In genomic region chr1:54913063-54913335, GRCm38 (mm10) we compare ENCODE assay signal across 12 mouse cellular contexts. TPM values are rescaled to one million over a fixed set of nuclear protein-coding genes. Genes with fewer than 3 reads are reported as not detected.
DNase-seq lines count a peak whose midpoint lies in the region; ATAC-seq and TF ChIP-seq lines count a peak whose summit lies in the region.
"Had no signal": no experiment of that assay in that cellular context is flagged by ENCODE, and none has a peak within 500 bp of the region (broad histone marks: within the 10 kb centered on the region; RNA-seq: fewer than 3 reads in every experiment).

No protein-coding gene starts in this region.

- ATAC-seq in heart, embryonic 16.5 days (replicated peaks; ENCODE audit: extremely low read depth, insufficient read depth, low FRiP score), result 0 out of 2 replicates have a peak, but pooled peaks have one; percentile 5
- ATAC-seq in liver, embryonic 14.5 days (ENCODE audit: insufficient read depth), result no peak
- no peak for ATAC-seq in liver, embryonic 12.5 days
- ATAC-seq in embryonic facial prominence, embryonic 12.5 days (ENCODE audit: insufficient number of reproducible peaks, insufficient read depth, low FRiP score, low TSS enrichment), result no peak
- ATAC-seq: forebrain, embryonic 13.5 days had no signal

- H3K4me3 ChIP-seq in heart, embryonic 16.5 days (ENCODE audit: low read length), result no peak overlapping the region
- H3K4me3 ChIP-seq in liver, embryonic 14.5 days (ENCODE audit: insufficient read depth in 1 of 2, low read depth in 2 of 2, low read length in 2 of 2), result no peak overlapping the region
- no peak overlapping the region for H3K4me3 ChIP-seq in liver, embryonic 12.5 days
- H3K4me3 ChIP-seq in CH12.LX (replicated peaks in 1 of 3; ENCODE audit: low read depth in 2 of 3, low read length in 2 of 3, poor library complexity in 1 of 3), result peak overlapping the region in 1 of 3 experiments; percentile 8
- no peak overlapping the region for H3K4me3 ChIP-seq in embryonic facial prominence, embryonic 12.5 days
- H3K4me3 ChIP-seq: forebrain, embryonic 13.5 days; neural tube, embryonic 15.5 days had no signal

- H3K9ac ChIP-seq in heart, embryonic 16.5 days (ENCODE audit: low read length), result no peak overlapping the region
- no peak overlapping the region for H3K9ac ChIP-seq in liver, embryonic 14.5 days (replicated peaks)
- H3K9ac ChIP-seq in liver, embryonic 12.5 days, result no peak overlapping the region
- peak overlapping the region; percentile 8; the same call in 1 of the 2 replicates for H3K9ac ChIP-seq in CH12.LX (ENCODE audit: insufficient read depth, low read depth)
- H3K9ac ChIP-seq in embryonic facial prominence, embryonic 12.5 days, result no peak overlapping the region
- H3K9ac ChIP-seq: forebrain, embryonic 13.5 days; neural tube, embryonic 15.5 days had no signal

- peaks cover 26% of the 10 kb centered on the region for H3K4me1 ChIP-seq in heart, embryonic 16.5 days (ENCODE audit: control insufficient read depth, insufficient read depth, low read length)
- peaks cover 0 to 13% of the 10 kb centered on the region in 2 experiments; a peak in 2 of 4 replicates for H3K4me1 ChIP-seq in liver, embryonic 14.5 days (replicated peaks; ENCODE audit: control insufficient read depth in 2 of 2, insufficient read depth in 2 of 2, low read length in 1 of 2)
- H3K4me1 ChIP-seq in liver, embryonic 12.5 days, result peaks cover 41% of the 10 kb centered on the region
- H3K4me1 ChIP-seq in CH12.LX (ENCODE audit: control insufficient read depth in 1 of 2, insufficient read depth in 2 of 2), result peaks cover 26 to 88% of the 10 kb centered on the region in 2 experiments
- H3K4me1 ChIP-seq in embryonic facial prominence, embryonic 12.5 days, result peaks cover 67% of the 10 kb centered on the region

- no peak for TF ChIP-seq EP300 in liver, embryonic 14.5 days (IDR thresholded peaks at IDR 0.05; ENCODE audit: low read depth)
- TF ChIP-seq EP300 in CH12.LX (IDR thresholded peaks at IDR 0.05; ENCODE audit: low read length), result no peak

- dilution Hi-C loops in CH12.LX (cut with MboI; ENCODE audit: extremely low pct_ligation_motif_present, extremely low pct_unique_long_range_greater_than_20kb, low sequenced_read_pairs), result no loop called here

- H3K9me3 ChIP-seq in heart, embryonic 16.5 days (replicated peaks; ENCODE audit: control insufficient read depth, low read length), result no peaks in the 10 kb centered on the region
- H3K9me3 ChIP-seq in liver, embryonic 14.5 days (ENCODE audit: control insufficient read depth, low read length), result no peaks in the 10 kb centered on the region
- no peaks in the 10 kb centered on the region for H3K9me3 ChIP-seq in liver, embryonic 12.5 days (replicated peaks)
- H3K9me3 ChIP-seq in CH12.LX (replicated peaks; ENCODE audit: low read length), result no peaks in the 10 kb centered on the region
- no peaks in the 10 kb centered on the region for H3K9me3 ChIP-seq in embryonic facial prominence, embryonic 12.5 days
- H3K9me3 ChIP-seq: forebrain, embryonic 13.5 days; neural tube, embryonic 15.5 days had no signal

- TF ChIP-seq POLR2A in CH12.LX (IDR thresholded peaks at IDR 0.05; ENCODE audit: low read depth, low read length), result no peak

- in situ Hi-C loops in CH12.LX (cut with MboI; ENCODE audit: low pct_ligation_motif_present, low pct_unique_long_range_greater_than_20kb, low sequenced_read_pairs), result no loop called here

- peak; percentile 23; the same call in 1 of the 2 replicates for TF ChIP-seq CTCF in liver, embryonic 14.5 days (IDR thresholded peaks at IDR 0.05; ENCODE audit: low read depth)
- TF ChIP-seq CTCF in CH12.LX (conservative IDR thresholded peaks at IDR 0.05 in 1 of 2, IDR thresholded peaks at IDR 0.05 in 1 of 2; ENCODE audit: low read depth in 2 of 2, low read length in 2 of 2), result peak in 1 of 2 experiments; percentile 49; a peak in 2 of 4 replicates

- no peaks in the 10 kb centered on the region for H3K36me3 ChIP-seq in heart, embryonic 16.5 days (ENCODE audit: control insufficient read depth, insufficient read depth)
- H3K36me3 ChIP-seq in liver, embryonic 14.5 days (replicated peaks; ENCODE audit: control insufficient read depth, insufficient read depth, low read depth), result no peaks in the 10 kb centered on the region
- H3K36me3 ChIP-seq in liver, embryonic 12.5 days, result no peaks in the 10 kb centered on the region
- no peaks in the 10 kb centered on the region for H3K36me3 ChIP-seq in CH12.LX (replicated peaks in 1 of 2; ENCODE audit: control insufficient read depth in 1 of 2, insufficient read depth in 1 of 2, low read length in 1 of 2)
- no peaks in the 10 kb centered on the region for H3K36me3 ChIP-seq in embryonic facial prominence, embryonic 12.5 days
- H3K36me3 ChIP-seq: neural tube, embryonic 15.5 days had no signal

- no peak overlapping the region for H3K27ac ChIP-seq in heart, embryonic 16.5 days (ENCODE audit: low read length)
- no peak overlapping the region for H3K27ac ChIP-seq in liver, embryonic 14.5 days
- H3K27ac ChIP-seq in liver, embryonic 12.5 days, result no peak overlapping the region
- H3K27ac ChIP-seq in CH12.LX (ENCODE audit: insufficient read depth, low read depth), result peak overlapping the region; percentile 90
- peak overlapping the region; percentile 80; the same call in 1 of the 2 replicates for H3K27ac ChIP-seq in embryonic facial prominence, embryonic 12.5 days
- H3K27ac ChIP-seq: forebrain, embryonic 13.5 days; neural tube, embryonic 15.5 days had no signal

- no peak for DNase-seq in heart, adult 18-20 months
- DNase-seq in liver, embryonic 14.5 days (ENCODE audit: low read depth in 3 of 3, low spot score in 3 of 3), result no peak
- DNase-seq in CH12.LX (ENCODE audit: extremely low read depth), result no peak
- no peak for DNase-seq in urinary bladder, postnatal 36 days (ENCODE audit: low spot score in 2 of 2)
- no peak for DNase-seq in T-cell, adult 2 months (ENCODE audit: low spot score)
- DNase-seq: cerebellum, adult 8-10 months; left cerebral cortex, postnatal 4 days had no signal

- H3K79me2 ChIP-seq in CH12.LX (replicated peaks; ENCODE audit: control insufficient read depth, extremely low read depth, insufficient read depth, poor library complexity, severe bottlenecking), result peaks cover 22% of the 10 kb centered on the region

- no peaks in the 10 kb centered on the region for H3K27me3 ChIP-seq in heart, embryonic 16.5 days (ENCODE audit: control insufficient read depth, insufficient read depth, low read length)
- H3K27me3 ChIP-seq in liver, embryonic 14.5 days (ENCODE audit: control insufficient read depth, insufficient read depth, low read length), result no peaks in the 10 kb centered on the region
- no peaks in the 10 kb centered on the region for H3K27me3 ChIP-seq in liver, embryonic 12.5 days (replicated peaks)
- no peaks in the 10 kb centered on the region for H3K27me3 ChIP-seq in CH12.LX (replicated peaks)
- H3K27me3 ChIP-seq in embryonic facial prominence, embryonic 12.5 days, result no peaks in the 10 kb centered on the region
- H3K27me3 ChIP-seq: forebrain, embryonic 13.5 days; neural tube, embryonic 15.5 days had no signal

- no peak overlapping the region for H3K4me2 ChIP-seq in heart, embryonic 16.5 days (ENCODE audit: low read depth, low read length)
- H3K4me2 ChIP-seq in liver, embryonic 14.5 days (ENCODE audit: low read depth), result no peak overlapping the region
- H3K4me2 ChIP-seq in liver, embryonic 12.5 days, result no peak overlapping the region
- peak overlapping the region; percentile 24 for H3K4me2 ChIP-seq in CH12.LX (ENCODE audit: insufficient read depth, low read depth, poor library complexity, severe bottlenecking)
- H3K4me2 ChIP-seq in embryonic facial prominence, embryonic 12.5 days (replicated peaks), result no peak overlapping the region
- H3K4me2 ChIP-seq: forebrain, embryonic 13.5 days; neural tube, embryonic 15.5 days had no signal

- peak; percentile 27 for TF ChIP-seq RAD21 in CH12.LX (IDR thresholded peaks at IDR 0.05; ENCODE audit: low read depth, low read length)

TF ChIP-seq in CH12.LX, 34 proteins besides CTCF, POLR2A, EP300 and RAD21:
- TF ChIP-seq MXI1 (IDR thresholded peaks at IDR 0.05; ENCODE audit: low read depth, low read length) (peak; percentile 2; the same call in 1 of the 2 replicates), PAX5 (IDR thresholded peaks at IDR 0.05; ENCODE audit: low read length) (no peak), SMC3 (IDR thresholded peaks at IDR 0.05; ENCODE audit: low read depth, low read length) (peak; percentile 31; the same call in 1 of the 2 replicates)

RNA-seq across cellular contexts. Expression of gene Ankrd44, which starts 13.2 kb away (rescaled TPM):
- polyA plus RNA-seq in heart, embryonic 16.5 days (2015; fragmentation: Nextera tagmentation; extraction: Ambion mirVana), result 8.7 and 11.4 TPM in 2 replicates
- 10 to 100 TPM in 1 of 2 experiments, 1 to 10 TPM in 1; 7.5 to 15.7 TPM for total RNA-seq in heart, adult 18-20 months (2021)
- polyA plus RNA-seq in liver, embryonic 14.5 days (2012; rRNA removed), result 3.1 and 4.2 TPM in 2 replicates
- polyA plus RNA-seq in liver, embryonic 14.5 days (2014; fragmentation: Nextera tagmentation; extraction: Ambion mirVana), result 4.5 and 6.1 TPM in 2 replicates
- 4.5 and 6.1 TPM in 2 replicates for polyA plus RNA-seq in liver, embryonic 12.5 days (2016; fragmentation: Nextera tagmentation; extraction: Ambion mirVana)
- total RNA-seq in CH12.LX (2012; rRNA removed), result 16.2 and 19.8 TPM in 2 replicates
- total RNA-seq in CH12.LX (2014; rRNA removed), result 12.2 and 12.7 TPM in 2 replicates
- 23.0 and 24.9 TPM in 2 replicates for polyA plus RNA-seq in CH12.LX (2012; ENCODE audit: insufficient read length, low read depth)
- polyA plus RNA-seq in embryonic facial prominence, embryonic 12.5 days (2016; fragmentation: Nextera tagmentation; extraction: Ambion mirVana), result 27.0 and 30.8 TPM in 2 replicates

Comparison
In these comparisons a context has a peak if more than half of its experiments do, and no peak if none do; other contexts are left out.
1. H3K27ac ChIP-seq: peak in CH12.LX (single experiment) and embryonic facial prominence, embryonic 12.5 days (single experiment); none in heart, embryonic 16.5 days (single experiment), liver, embryonic 14.5 days (single experiment) and liver, embryonic 12.5 days (single experiment).